Mouse (Mus musculus): Measurements from ENCODE around the gene Rubcn.

DNA sequence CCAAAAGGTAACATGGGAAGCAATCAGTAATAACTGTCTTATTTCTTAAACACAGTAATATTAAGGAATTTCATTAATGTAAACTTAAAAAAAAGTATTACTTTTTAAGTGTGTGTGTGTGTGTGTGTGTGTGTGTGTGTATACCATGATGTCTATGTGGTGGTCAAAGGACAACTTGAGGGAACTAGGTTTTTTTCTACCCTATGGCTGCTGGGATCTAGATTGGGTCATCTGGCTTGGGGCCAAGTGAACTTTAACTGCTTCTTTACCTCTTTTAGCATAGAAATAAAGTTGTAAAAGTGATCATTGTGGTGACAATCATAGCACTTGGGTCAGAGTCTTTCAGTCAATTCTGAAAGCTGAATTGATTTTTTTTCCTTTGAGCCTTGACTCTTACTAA lies 18.6 kb upstream of the Rubcn start:
- TF ChIP-seq CTCF (IDR thresholded peaks at IDR 0.05; ENCODE audit: low read depth, low read length) (no peak), POLR2A (IDR thresholded peaks at IDR 0.05; ENCODE audit: borderline replicate concordance, low read depth, low read length) (no peak)
